Mouse (Mus musculus): ENCODE measurements around the gene Pnpla3. TPM values are rescaled to one million over a fixed set of nuclear protein-coding genes. Genes with fewer than 3 reads are reported as not detected.
"Not testable (repeated sequence)": the region's sequence is repeated elsewhere in the genome, so short reads cannot be mapped to it uniquely, and the experiment has no call there.

The Pnpla3 gene
- polyA plus RNA-seq, 1 experiment: 35.3 TPM

DNA sequence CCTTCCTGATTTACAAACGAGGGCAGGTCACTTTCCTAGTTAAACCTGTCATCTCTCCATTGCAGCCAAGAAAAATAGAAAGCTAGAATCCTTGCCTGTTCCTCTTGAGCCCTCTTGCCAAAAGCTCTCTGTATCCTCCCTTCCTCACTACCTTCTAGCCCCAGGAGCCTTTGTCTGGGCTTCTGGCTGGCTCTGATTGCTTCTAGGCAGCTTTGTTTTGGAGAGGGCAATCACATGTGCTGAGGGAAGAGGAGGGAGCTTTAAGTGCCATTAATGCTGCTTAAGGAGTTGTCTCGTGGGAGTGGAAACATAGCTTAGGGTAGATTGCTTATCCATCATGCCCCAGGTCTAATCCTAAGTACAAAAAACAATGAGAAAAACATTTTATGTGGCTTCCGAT is 27.5 kb upstream of the Pnpla3 start:
- Histone ChIP-seq H3K27ac (ENCODE audit: control insufficient read depth, insufficient read depth, low read length) (no peak overlapping the region), H3K36me3 (ENCODE audit: control insufficient read depth, insufficient read depth, low read length) (no peaks in the 10 kb centered on the region), H3K4me3 (ENCODE audit: control insufficient read depth, insufficient read depth, low read length) (no peak overlapping the region), H3K27me3 (ENCODE audit: control insufficient read depth, insufficient read depth, low read length) (no peaks in the 10 kb centered on the region), H3K4me1 (replicated peaks; ENCODE audit: control insufficient read depth, insufficient read depth, low read length) (no peaks in the 10 kb centered on the region)
- no peak for DNase-seq
- 80% methylated on average over 3 of the region's 3 CpGs for WGBS
- no peak for TF ChIP-seq POLR2A (IDR thresholded peaks at IDR 0.05; ENCODE audit: control insufficient read depth, extremely low read depth, insufficient read depth, low read length, poor library complexity)
- TF ChIP-seq CTCF (IDR thresholded peaks at IDR 0.05; ENCODE audit: borderline replicate concordance, control insufficient read depth, extremely low read depth, insufficient read depth, low read length, poor library complexity): no peak

DNA sequence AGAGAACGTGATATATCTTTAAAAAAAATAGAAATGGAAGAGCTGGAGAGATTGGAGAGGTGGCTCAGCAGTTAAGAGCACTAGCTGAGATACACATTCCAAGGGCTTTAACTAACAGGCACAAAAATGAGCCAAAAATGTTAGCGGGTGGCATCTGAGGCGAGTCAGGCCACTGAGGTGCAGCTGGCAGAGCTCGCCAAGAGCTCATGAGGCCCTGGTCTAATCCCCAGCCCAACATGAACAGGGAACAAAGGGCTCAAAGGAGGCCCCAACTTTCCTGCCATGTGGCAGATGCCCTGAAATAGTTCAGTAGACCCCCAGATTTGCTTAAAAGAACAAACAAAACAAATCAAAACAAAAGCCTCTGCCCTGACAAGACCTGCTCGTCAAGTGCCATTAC is 26.7 kb upstream of the Pnpla3 start:
- no peaks in the 10 kb centered on the region for H3K27me3 ChIP-seq (ENCODE audit: control insufficient read depth, insufficient read depth, low read length)
- TF ChIP-seq POLR2A (IDR thresholded peaks at IDR 0.05; ENCODE audit: control insufficient read depth, extremely low read depth, insufficient read depth, low read length, poor library complexity): no peak
- no peak for TF ChIP-seq CTCF (IDR thresholded peaks at IDR 0.05; ENCODE audit: borderline replicate concordance, control insufficient read depth, extremely low read depth, insufficient read depth, low read length, poor library complexity)
- H3K4me3 ChIP-seq (ENCODE audit: control insufficient read depth, insufficient read depth, low read length): no peak overlapping the region
- H3K36me3 ChIP-seq (ENCODE audit: control insufficient read depth, insufficient read depth, low read length): no peaks in the 10 kb centered on the region
- WGBS: 86% methylated on average over 5 of the region's 5 CpGs
- no peak overlapping the region for H3K27ac ChIP-seq (ENCODE audit: control insufficient read depth, insufficient read depth, low read length)
- H3K4me1 ChIP-seq (replicated peaks; ENCODE audit: control insufficient read depth, insufficient read depth, low read length): no peaks in the 10 kb centered on the region
- no peak for DNase-seq

DNA sequence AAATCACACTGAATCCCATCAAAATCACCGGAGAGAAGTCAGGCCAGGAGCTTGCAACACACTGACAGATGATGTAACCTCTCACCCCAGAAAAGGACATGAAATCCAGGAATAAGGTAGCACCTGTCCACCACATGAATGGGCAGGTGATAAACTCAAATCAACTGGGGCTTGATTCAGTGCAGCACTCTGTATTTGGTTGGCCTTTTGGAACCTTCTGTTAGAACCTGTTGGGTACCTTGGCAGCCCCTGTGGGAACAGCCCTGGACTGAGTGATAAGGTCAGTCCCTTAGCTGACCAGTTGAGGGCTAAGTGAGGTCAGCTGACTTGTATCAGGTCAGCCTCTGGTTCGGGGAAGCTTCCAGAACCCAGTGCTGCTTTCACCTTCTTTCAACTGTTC is 11.5 kb upstream of the Pnpla3 start:
- H3K36me3 ChIP-seq (ENCODE audit: control insufficient read depth, insufficient read depth, low read length): no peaks in the 10 kb centered on the region
- 89% methylated on average over 2 of the region's 2 CpGs for WGBS
- no peaks in the 10 kb centered on the region for H3K4me1 ChIP-seq (replicated peaks; ENCODE audit: control insufficient read depth, insufficient read depth, low read length)
- H3K4me3 ChIP-seq (ENCODE audit: control insufficient read depth, insufficient read depth, low read length): no peak overlapping the region
- H3K27ac ChIP-seq (ENCODE audit: control insufficient read depth, insufficient read depth, low read length): no peak overlapping the region
- DNase-seq: no peak
- TF ChIP-seq CTCF (IDR thresholded peaks at IDR 0.05; ENCODE audit: borderline replicate concordance, control insufficient read depth, extremely low read depth, insufficient read depth, low read length, poor library complexity): no peak
- TF ChIP-seq POLR2A (IDR thresholded peaks at IDR 0.05; ENCODE audit: control insufficient read depth, extremely low read depth, insufficient read depth, low read length, poor library complexity): no peak
- no peaks in the 10 kb centered on the region for H3K27me3 ChIP-seq (ENCODE audit: control insufficient read depth, insufficient read depth, low read length)

DNA sequence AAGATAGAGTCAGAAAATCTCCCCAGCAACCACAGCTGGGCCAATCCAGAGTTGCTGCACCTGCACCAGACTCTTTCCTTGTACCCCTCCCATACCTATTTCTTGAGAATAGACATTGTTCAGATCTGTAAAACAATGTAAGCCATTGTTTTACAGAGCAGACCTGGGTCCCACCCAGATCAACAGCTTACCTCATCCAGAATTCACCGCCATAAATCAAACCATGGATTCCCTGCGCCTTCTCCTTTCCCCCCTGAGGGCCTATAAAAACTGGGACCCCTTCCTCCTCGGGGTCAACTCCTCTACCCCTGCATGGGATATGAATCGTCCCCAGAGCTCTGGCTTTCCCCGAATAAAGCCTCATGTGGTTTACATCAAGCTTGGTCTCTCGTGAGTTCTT is 10.1 kb upstream of the Pnpla3 start:
- H3K27me3 ChIP-seq (ENCODE audit: control insufficient read depth, insufficient read depth, low read length); DNase-seq; H3K36me3 ChIP-seq (ENCODE audit: control insufficient read depth, insufficient read depth, low read length); H3K27ac ChIP-seq (ENCODE audit: control insufficient read depth, insufficient read depth, low read length); H3K4me1 ChIP-seq (replicated peaks; ENCODE audit: control insufficient read depth, insufficient read depth, low read length); H3K4me3 ChIP-seq (ENCODE audit: control insufficient read depth, insufficient read depth, low read length): not testable (repeated sequence)
- WGBS: 94% methylated on average over 6 of the region's 6 CpGs

DNA sequence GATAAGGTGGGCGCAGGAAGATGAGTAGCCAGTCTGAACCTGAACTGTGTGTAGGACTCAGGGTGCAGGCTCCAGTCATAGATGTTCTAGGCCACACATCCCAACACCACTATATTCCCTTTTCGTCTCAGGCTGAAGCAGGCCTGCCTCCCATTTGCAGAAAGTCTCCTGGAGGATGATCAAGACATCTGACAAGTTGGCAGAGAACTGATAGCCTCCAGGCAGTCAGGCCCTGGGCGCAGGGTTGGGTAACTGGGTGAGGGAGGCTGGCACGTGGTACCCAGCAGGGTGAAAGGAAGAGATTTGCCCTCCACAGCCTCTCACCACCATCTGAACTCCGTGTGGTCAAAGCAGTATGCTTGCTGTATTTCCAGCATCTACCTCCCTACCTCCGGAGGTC is 5.8 kb upstream of the Pnpla3 start:
- 84% methylated on average over 6 of the region's 6 CpGs for WGBS
- H3K27ac ChIP-seq (ENCODE audit: control insufficient read depth, insufficient read depth, low read length): no peak overlapping the region
- DNase-seq: no peak
- no peaks in the 10 kb centered on the region for H3K4me1 ChIP-seq (replicated peaks; ENCODE audit: control insufficient read depth, insufficient read depth, low read length)
- no peaks in the 10 kb centered on the region for H3K36me3 ChIP-seq (ENCODE audit: control insufficient read depth, insufficient read depth, low read length)
- no peak for TF ChIP-seq POLR2A (IDR thresholded peaks at IDR 0.05; ENCODE audit: control insufficient read depth, extremely low read depth, insufficient read depth, low read length, poor library complexity)
- TF ChIP-seq CTCF (IDR thresholded peaks at IDR 0.05; ENCODE audit: borderline replicate concordance, control insufficient read depth, extremely low read depth, insufficient read depth, low read length, poor library complexity): no peak
- no peaks in the 10 kb centered on the region for H3K27me3 ChIP-seq (ENCODE audit: control insufficient read depth, insufficient read depth, low read length)
- no peak overlapping the region for H3K4me3 ChIP-seq (ENCODE audit: control insufficient read depth, insufficient read depth, low read length)

DNA sequence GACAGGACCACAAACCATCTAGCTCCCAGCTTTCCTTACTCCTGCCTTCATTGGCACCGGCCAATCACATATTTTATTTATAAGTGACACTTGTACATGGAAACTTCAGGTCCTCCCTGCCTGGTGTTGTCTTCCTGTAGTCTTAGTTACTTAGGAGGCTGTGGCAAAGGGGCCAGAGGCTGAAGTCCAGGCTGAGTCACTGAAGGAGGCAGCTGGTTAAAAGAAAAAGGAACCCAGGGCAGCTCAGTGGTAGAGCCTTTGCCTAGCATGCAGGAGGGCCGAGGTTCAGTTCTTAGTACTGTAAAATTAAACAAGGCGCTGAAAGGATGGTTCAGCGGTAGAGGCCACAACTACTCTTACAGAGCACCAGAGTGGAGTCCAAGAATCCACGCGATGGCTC is 819 bp upstream of the Pnpla3 start:
- no peaks in the 10 kb centered on the region; the same call in 1 of the 2 replicates for H3K27me3 ChIP-seq (ENCODE audit: control insufficient read depth, insufficient read depth, low read length)
- H3K27ac ChIP-seq (ENCODE audit: control insufficient read depth, insufficient read depth, low read length): no peak overlapping the region
- H3K36me3 ChIP-seq (ENCODE audit: control insufficient read depth, insufficient read depth, low read length): no peaks in the 10 kb centered on the region
- DNase-seq: no peak
- TF ChIP-seq CTCF (IDR thresholded peaks at IDR 0.05; ENCODE audit: borderline replicate concordance, control insufficient read depth, extremely low read depth, insufficient read depth, low read length, poor library complexity) (no peak), POLR2A (IDR thresholded peaks at IDR 0.05; ENCODE audit: control insufficient read depth, extremely low read depth, insufficient read depth, low read length, poor library complexity) (no peak)
- no peak overlapping the region for H3K4me3 ChIP-seq (ENCODE audit: control insufficient read depth, insufficient read depth, low read length)
- peaks cover 12% of the 10 kb centered on the region; the same call in 1 of the 2 replicates for H3K4me1 ChIP-seq (replicated peaks; ENCODE audit: control insufficient read depth, insufficient read depth, low read length)
- 67% methylated on average over 6 of the region's 6 CpGs for WGBS

All from thymus, adult 2 months (tissue).